Mouse (Mus musculus) liver, adult 2 months (tissue): Measurements from ENCODE around the gene Zdhhc18.

Experiments
- CTCF ChIP-seq: fragments of 200-500 bp; IDR thresholded peaks from 2 replicates; pipeline ENCODE4 v1.5.1; 2011; ENCODE audit warnings: low read depth, low read length, control low read depth
- POLR2A ChIP-seq: fragments of 200-500 bp; IDR thresholded peaks from 2 replicates; pipeline ENCODE4 v1.6.1; 2011; ENCODE audit warnings: low read length, control low read depth; ENCODE audit not compliant: insufficient read depth; ENCODE audit errors: extremely low read depth

DNA sequence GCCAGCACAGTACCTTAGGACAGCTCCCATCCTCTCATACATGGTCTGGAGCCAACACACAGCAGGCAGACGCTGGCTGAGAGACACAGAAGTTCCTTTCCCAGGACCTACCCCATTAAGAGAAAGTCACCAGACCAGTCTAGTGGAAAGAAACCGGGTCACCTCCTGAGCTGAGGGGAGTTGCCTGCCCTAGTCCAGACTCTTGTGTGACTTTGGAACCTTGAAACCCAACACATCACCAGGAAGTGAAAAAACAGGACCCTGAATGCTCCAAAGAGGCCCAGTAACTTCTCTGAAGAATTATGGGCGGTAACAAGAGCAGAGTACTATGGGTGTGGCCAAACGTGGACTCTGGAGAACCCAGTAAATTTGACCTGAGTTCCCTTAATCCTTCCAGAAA lies 51.3 kb downstream of the Zdhhc18 start:
- TF ChIP-seq POLR2A (no peak), CTCF (no peak)
